Mouse (Mus musculus) G1E (cell line): ENCODE results near the gene Cald1.

Experiments used
- CTCF ChIP-seq: IDR thresholded peaks from 2 replicates; pipeline ENCODE4 v1.5.1; 2012; ENCODE audit warnings: low read depth, low read length, inconsistent platforms, mixed read lengths
- GATA1 ChIP-seq: IDR thresholded peaks from 2 replicates; pipeline ENCODE4 v1.6.1; 2012; ENCODE audit warnings: borderline replicate concordance, low read length, inconsistent platforms, mixed read lengths
- GATA2 ChIP-seq: IDR thresholded peaks from 2 replicates; pipeline ENCODE4 v1.6.1; 2012; ENCODE audit warnings: low read depth, low read length, inconsistent platforms, borderline replicate concordance
- POLR2AphosphoS5 ChIP-seq: IDR thresholded peaks from 2 replicates; pipeline ENCODE4 v1.6.1; 2012; ENCODE audit warnings: low read depth, low read length, inconsistent platforms; ENCODE audit not compliant: insufficient replicate concordance

- TF ChIP-seq POLR2AphosphoS5, result no peak
- peak; percentile 63 for TF ChIP-seq CTCF
- no peak for TF ChIP-seq GATA2
- no peak for TF ChIP-seq GATA1
Measured at GRCm38 (mm10) chr6:34549017-34549416, 49.3 kb upstream of the Cald1 start.
